Mouse (Mus musculus): ENCODE measurements around the gene Tyk2. TPM values are rescaled to one million over a fixed set of nuclear protein-coding genes. Genes with fewer than 3 reads are reported as not detected.
A peak's percentile ranks its signal among the peaks of the same experiment; 100 is the strongest.

Gene Tyk2
- polyA plus RNA-seq, 1 experiment from 2014 or later, result 8.0 TPM

- Histone ChIP-seq H3K4me3 (ENCODE audit: low read depth, low read length) (no peak overlapping the region), H3K4me2 (replicated peaks; ENCODE audit: low read depth, low read length) (no peak overlapping the region), H3K9me3 (ENCODE audit: control insufficient read depth, low read length) (no peaks in the 10 kb centered on the region), H3K27me3 (ENCODE audit: control insufficient read depth, insufficient read depth, low read length) (no peaks in the 10 kb centered on the region), H3K9ac (ENCODE audit: low read depth, low read length) (no peak overlapping the region), H3K36me3 (ENCODE audit: control insufficient read depth, insufficient read depth, low read length) (peaks cover 18% of the 10 kb centered on the region), H3K4me1 (replicated peaks; ENCODE audit: control insufficient read depth, insufficient read depth, low read length) (no peaks in the 10 kb centered on the region), H3K27ac (ENCODE audit: low read depth, low read length) (no peak overlapping the region)
- 84% methylated on average over 1 of the region's 1 CpGs for whole genome bisulfite sequencing
- DNase-seq (ENCODE audit: low spot score) (no peak), ATAC-seq (ENCODE audit: low FRiP score) (no peak)
These were observed 56.9 kb downstream of the Tyk2 start for GRCm38 (mm10) chr9:21074173-21074572.

- peak within 1 kb of the TSS; percentile 80 for H3K4me2 ChIP-seq (replicated peaks; ENCODE audit: low read depth, low read length)
- 4% methylated on average over 49 of the region's 58 CpGs for WGBS
- H3K9ac ChIP-seq (ENCODE audit: low read depth, low read length), result peak within 1 kb of the TSS; percentile 74
- H3K27ac ChIP-seq (ENCODE audit: low read depth, low read length), result no peak within 1 kb of the TSS
- peak within 1 kb of the TSS; percentile 82 for H3K4me3 ChIP-seq (ENCODE audit: low read depth, low read length)
- peaks cover 13% of the 10 kb centered on the region for H3K36me3 ChIP-seq (ENCODE audit: control insufficient read depth, insufficient read depth, low read length)
- ATAC-seq (ENCODE audit: low FRiP score) (peak; percentile 95), DNase-seq (ENCODE audit: low spot score) (peak; percentile 90)
- no peaks in the 10 kb centered on the region for H3K4me1 ChIP-seq (replicated peaks; ENCODE audit: control insufficient read depth, insufficient read depth, low read length)
- H3K9me3 ChIP-seq (ENCODE audit: control insufficient read depth, low read length), result no peaks in the 10 kb centered on the region
- H3K27me3 ChIP-seq (ENCODE audit: control insufficient read depth, insufficient read depth, low read length), result no peaks in the 10 kb centered on the region
These were observed 57.8 kb downstream of the Tyk2 start, which contains the start of the genes Gm49373 and Fdx1l for GRCm38 (mm10) chr9:21073044-21073840. TSS of gene Gm49373 (minus strand) at chr9:21073096. TSS of gene Fdx1l (minus strand) at chr9:21073614.

GRCm38 (mm10) chr9:21072641-21073040 is 58.4 kb downstream of the Tyk2 start:
- ATAC-seq (ENCODE audit: low FRiP score) (no peak; the same call in 1 of the 2 replicates), DNase-seq (ENCODE audit: low spot score) (no peak)
- Histone ChIP-seq H3K4me3 (ENCODE audit: low read depth, low read length) (peak overlapping the region; percentile 82), H3K4me1 (replicated peaks; ENCODE audit: control insufficient read depth, insufficient read depth, low read length) (no peaks in the 10 kb centered on the region), H3K9me3 (ENCODE audit: control insufficient read depth, low read length) (no peaks in the 10 kb centered on the region), H3K4me2 (replicated peaks; ENCODE audit: low read depth, low read length) (peak overlapping the region; percentile 80), H3K27ac (ENCODE audit: low read depth, low read length) (no peak overlapping the region), H3K27me3 (ENCODE audit: control insufficient read depth, insufficient read depth, low read length) (no peaks in the 10 kb centered on the region), H3K9ac (ENCODE audit: low read depth, low read length) (peak overlapping the region; percentile 74), H3K36me3 (ENCODE audit: control insufficient read depth, insufficient read depth, low read length) (peaks cover 13% of the 10 kb centered on the region)
- 20% methylated on average over 4 of the region's 4 CpGs for WGBS

GRCm38 (mm10) chr9:21067006-21067684 is 63.9 kb downstream of the Tyk2 start, which contains the start of gene Zglp1:
TSS of gene Zglp1 (minus strand) at chr9:21067093.
- ATAC-seq (ENCODE audit: low FRiP score), result no peak
- no peak for DNase-seq (ENCODE audit: low spot score)
- H3K27me3 ChIP-seq (ENCODE audit: control insufficient read depth, insufficient read depth, low read length), result no peaks in the 10 kb centered on the region
- 86% methylated on average over 25 of the region's 27 CpGs for WGBS
- no peak within 1 kb of the TSS for H3K4me2 ChIP-seq (replicated peaks; ENCODE audit: low read depth, low read length)
- H3K27ac ChIP-seq (ENCODE audit: low read depth, low read length), result no peak within 1 kb of the TSS
- H3K9ac ChIP-seq (ENCODE audit: low read depth, low read length), result no peak within 1 kb of the TSS
- H3K4me1 ChIP-seq (replicated peaks; ENCODE audit: control insufficient read depth, insufficient read depth, low read length), result no peaks in the 10 kb centered on the region
- H3K4me3 ChIP-seq (ENCODE audit: low read depth, low read length), result no peak within 1 kb of the TSS
- H3K9me3 ChIP-seq (ENCODE audit: control insufficient read depth, low read length), result no peaks in the 10 kb centered on the region
- peaks cover 6% of the 10 kb centered on the region; the same call in 1 of the 2 replicates for H3K36me3 ChIP-seq (ENCODE audit: control insufficient read depth, insufficient read depth, low read length)

- H3K4me3 ChIP-seq (ENCODE audit: low read depth, low read length), result no peak overlapping the region
- H3K27ac ChIP-seq (ENCODE audit: low read depth, low read length), result no peak overlapping the region
- no peak overlapping the region for H3K9ac ChIP-seq (ENCODE audit: low read depth, low read length)
- no peaks in the 10 kb centered on the region for H3K9me3 ChIP-seq (ENCODE audit: control insufficient read depth, low read length)
- DNase-seq (ENCODE audit: low spot score) (no peak), ATAC-seq (ENCODE audit: low FRiP score) (no peak)
- no peaks in the 10 kb centered on the region for H3K4me1 ChIP-seq (replicated peaks; ENCODE audit: control insufficient read depth, insufficient read depth, low read length)
- no peaks in the 10 kb centered on the region for H3K27me3 ChIP-seq (ENCODE audit: control insufficient read depth, insufficient read depth, low read length)
- H3K36me3 ChIP-seq (ENCODE audit: control insufficient read depth, insufficient read depth, low read length), result peaks cover 6% of the 10 kb centered on the region; the same call in 1 of the 2 replicates
- no peak overlapping the region for H3K4me2 ChIP-seq (replicated peaks; ENCODE audit: low read depth, low read length)
- WGBS, result 81% methylated on average over 2 of the region's 2 CpGs
These were observed 68.1 kb downstream of the Tyk2 start for GRCm38 (mm10) chr9:21062928-21063327.

Other genes with a start within 250 kb of the Tyk2 start
- 55.9 and 57.8 TPM in 2 replicates for gene Ppan, start 243.1 kb downstream of the Tyk2 start, polyA plus RNA-seq (2014; fragmentation: Nextera tagmentation; extraction: Ambion mirVana)
- gene Eif3g, start 232.6 kb downstream of the Tyk2 start, polyA plus RNA-seq (2014; fragmentation: Nextera tagmentation; extraction: Ambion mirVana), result 342 and 364 TPM in 2 replicates
- 65.6 and 82.9 TPM in 2 replicates for gene Dnmt1, start 171.4 kb downstream of the Tyk2 start, polyA plus RNA-seq (2014; fragmentation: Nextera tagmentation; extraction: Ambion mirVana)
- gene S1pr2, start 154.5 kb downstream of the Tyk2 start, polyA plus RNA-seq (2014; fragmentation: Nextera tagmentation; extraction: Ambion mirVana), result 23.4 TPM in 2 replicates
- gene Mrpl4, start 128.5 kb downstream of the Tyk2 start, polyA plus RNA-seq (2014; fragmentation: Nextera tagmentation; extraction: Ambion mirVana), result 120 and 132 TPM in 2 replicates
- gene Icam1, start 115.3 kb downstream of the Tyk2 start, polyA plus RNA-seq (2014; fragmentation: Nextera tagmentation; extraction: Ambion mirVana), result 4.3 and 4.5 TPM in 2 replicates
- gene Icam4, start 101.9 kb downstream of the Tyk2 start, polyA plus RNA-seq (2014; fragmentation: Nextera tagmentation; extraction: Ambion mirVana), result 5.4 and 5.7 TPM in 2 replicates
- 0.24 TPM in 1 of 2 replicates, not detected in the other for gene Icam5, start 99.2 kb downstream of the Tyk2 start, polyA plus RNA-seq (2014; fragmentation: Nextera tagmentation; extraction: Ambion mirVana)
- gene Zglp1, start 64.2 kb downstream of the Tyk2 start, polyA plus RNA-seq (2014; fragmentation: Nextera tagmentation; extraction: Ambion mirVana), result 0.45 and 2.7 TPM in 2 replicates
- gene Gm49373, start 58.1 kb downstream of the Tyk2 start, polyA plus RNA-seq (2014; fragmentation: Nextera tagmentation; extraction: Ambion mirVana), result 0.40 and 1.0 TPM in 2 replicates
- gene Fdx1l, start 57.6 kb downstream of the Tyk2 start, polyA plus RNA-seq (2014; fragmentation: Nextera tagmentation; extraction: Ambion mirVana), result 46.1 and 53.2 TPM in 2 replicates
- gene Gm38431, start 39.2 kb downstream of the Tyk2 start, polyA plus RNA-seq (2014; fragmentation: Nextera tagmentation; extraction: Ambion mirVana), result 2.0 and 2.3 TPM in 2 replicates
- 60.2 and 60.7 TPM in 2 replicates for gene Raver1, start 39.2 kb downstream of the Tyk2 start, polyA plus RNA-seq (2014; fragmentation: Nextera tagmentation; extraction: Ambion mirVana)
- 306 and 307 TPM in 2 replicates for gene Cdc37, start 18.7 kb upstream of the Tyk2 start, polyA plus RNA-seq (2014; fragmentation: Nextera tagmentation; extraction: Ambion mirVana)
- gene Pde4a, start 34.5 kb upstream of the Tyk2 start, polyA plus RNA-seq (2014; fragmentation: Nextera tagmentation; extraction: Ambion mirVana), result 5.2 and 5.7 TPM in 2 replicates
- gene Keap1, start 108.1 kb upstream of the Tyk2 start, polyA plus RNA-seq (2014; fragmentation: Nextera tagmentation; extraction: Ambion mirVana), result 23.6 and 23.7 TPM in 2 replicates
- gene S1pr5, start 117.2 kb upstream of the Tyk2 start, polyA plus RNA-seq (2014; fragmentation: Nextera tagmentation; extraction: Ambion mirVana), result 0.59 and 0.73 TPM in 2 replicates
- gene Atg4d, start 134.1 kb upstream of the Tyk2 start, polyA plus RNA-seq (2014; fragmentation: Nextera tagmentation; extraction: Ambion mirVana), result 45.3 and 50.6 TPM in 2 replicates
- gene Kri1, start 156.7 kb upstream of the Tyk2 start, polyA plus RNA-seq (2014; fragmentation: Nextera tagmentation; extraction: Ambion mirVana), result 13.5 and 15.9 TPM in 2 replicates
- 80.3 and 83.2 TPM in 2 replicates for gene Cdkn2d, start 160.2 kb upstream of the Tyk2 start, polyA plus RNA-seq (2014; fragmentation: Nextera tagmentation; extraction: Ambion mirVana)
- 3.4 and 5.0 TPM in 2 replicates for gene Ap1m2, start 181.1 kb upstream of the Tyk2 start, polyA plus RNA-seq (2014; fragmentation: Nextera tagmentation; extraction: Ambion mirVana)
- gene Slc44a2, start 189.5 kb upstream of the Tyk2 start, polyA plus RNA-seq (2014; fragmentation: Nextera tagmentation; extraction: Ambion mirVana), result 60.4 and 66.4 TPM in 2 replicates
- gene Ilf3, start 236.6 kb upstream of the Tyk2 start, polyA plus RNA-seq (2014; fragmentation: Nextera tagmentation; extraction: Ambion mirVana), result 232 and 254 TPM in 2 replicates